Comparison of ENCODE assay signal across 10 mouse cellular contexts in the genomic region with DNA sequence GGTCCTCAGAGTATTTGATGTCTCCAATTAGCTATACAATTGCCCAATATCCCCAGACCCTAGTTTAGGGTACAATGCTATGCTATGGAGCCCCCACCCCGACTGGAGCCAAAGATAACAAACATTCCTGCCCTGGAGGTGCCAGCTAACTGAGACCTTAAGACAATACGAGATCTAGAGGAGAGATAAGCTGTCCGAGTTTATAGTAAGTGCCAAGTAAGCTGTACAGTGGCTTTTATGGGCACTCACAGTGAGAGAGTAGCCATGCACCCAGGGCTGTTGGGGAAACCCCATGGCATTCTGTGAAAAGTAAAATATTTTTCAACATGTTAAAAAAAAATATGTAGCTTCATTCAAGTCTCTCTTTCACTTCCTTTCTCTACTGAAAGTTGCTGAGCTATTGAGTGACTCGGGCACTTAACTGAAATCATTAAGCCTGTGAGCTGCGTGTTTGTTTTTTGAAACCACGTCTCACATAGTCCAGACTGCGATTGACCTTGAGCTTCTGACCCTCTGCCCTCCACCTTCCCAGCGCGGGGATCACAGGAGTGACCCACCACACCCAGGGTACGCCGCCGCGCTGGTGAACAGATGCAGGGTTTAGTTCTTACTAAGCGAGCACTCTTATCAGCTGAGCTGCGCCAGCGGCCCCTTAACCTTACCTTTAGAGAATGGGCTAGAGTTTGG. TPM values are rescaled to one million over a fixed set of nuclear protein-coding genes. Genes with fewer than 3 reads are reported as not detected.
DNase-seq lines count a peak whose midpoint lies in the region; ATAC-seq lines count a peak whose summit lies in the region.
"Had no signal": no experiment of that assay in that cellular context is flagged by ENCODE, and none has a peak within 500 bp of the region (broad histone marks: within the 10 kb centered on the region; RNA-seq: fewer than 3 reads in every experiment).

No protein-coding gene starts in this region.

- H3K27ac ChIP-seq in liver, embryonic 15.5 days (replicated peaks), result peak overlapping the region; percentile 46
- H3K27ac ChIP-seq: hindbrain, embryonic 13.5 days had no signal

- no peaks in the 10 kb centered on the region for H3K27me3 ChIP-seq in liver, embryonic 15.5 days
- H3K27me3 ChIP-seq: hindbrain, embryonic 13.5 days had no signal

- H3K36me3 ChIP-seq in liver, embryonic 15.5 days (replicated peaks), result no peaks in the 10 kb centered on the region
- H3K36me3 ChIP-seq: hindbrain, embryonic 13.5 days had no signal

- ATAC-seq in liver, embryonic 15.5 days (ENCODE audit: insufficient read depth), result peak; percentile 65

- peak overlapping the region; percentile 29 for H3K4me3 ChIP-seq in liver, embryonic 15.5 days (replicated peaks)
- H3K4me3 ChIP-seq: hindbrain, embryonic 13.5 days; myocyte had no signal

- peak; percentile 70 for DNase-seq in heart, adult 11 months
- DNase-seq in heart, postnatal 36 days, result no peak
- peak; percentile 30 to 53 for DNase-seq in spleen, postnatal 10 days (ENCODE audit: low spot score in 2 of 2)
- DNase-seq in spleen, postnatal 14 days (ENCODE audit: low spot score in 2 of 2), result no peak
- no peak for DNase-seq in cerebellum, postnatal 4 days (ENCODE audit: low spot score in 2 of 2)
- no peak for DNase-seq in layer of hippocampus, adult 11-12 months (ENCODE audit: low spot score)
- DNase-seq in adrenal gland, adult 8-10 months, result no peak

- no peak overlapping the region; the same call in 1 of the 2 replicates for H3K9ac ChIP-seq in liver, embryonic 15.5 days
- H3K9ac ChIP-seq: hindbrain, embryonic 13.5 days had no signal

- peaks cover 65% of the 10 kb centered on the region for H3K4me1 ChIP-seq in liver, embryonic 15.5 days (replicated peaks)

- WGBS in liver, embryonic 15.5 days (ENCODE audit: insufficient replicate concordance), result 24% methylated on average over 16 of the region's 16 CpGs

- H3K4me2 ChIP-seq in liver, embryonic 15.5 days, result peak overlapping the region; percentile 55
- H3K4me2 ChIP-seq: hindbrain, embryonic 13.5 days had no signal

- intact Hi-C loops in heart, postnatal 36 days (cut with DNase I), result no loop called here

- no peaks in the 10 kb centered on the region for H3K9me3 ChIP-seq in liver, embryonic 15.5 days (replicated peaks)
- H3K9me3 ChIP-seq: hindbrain, embryonic 13.5 days had no signal

RNA-seq across cellular contexts. Expression of gene Rnf43, which starts 27.7 kb away (rescaled TPM):
- total RNA-seq in heart, postnatal 36 days (2021), result under 1 TPM; 0.24 to 0.47 TPM
- polyA plus RNA-seq in liver, embryonic 15.5 days (2015; fragmentation: Nextera tagmentation; extraction: Ambion mirVana), result 5.0 and 5.6 TPM in 2 replicates
- 10 to 100 TPM in 2 of 4 experiments, 1 to 10 TPM in 2; 4.8 to 17.8 (median 10.7) TPM for total RNA-seq in adrenal gland, adult 8-10 months (2022)
- polyA plus RNA-seq: myocyte had no signal

RNA-seq across cellular contexts. Expression of gene Supt4a, which starts 47.2 kb away (rescaled TPM):
- total RNA-seq in heart, postnatal 36 days (2021), result 10 to 100 TPM; 46.5 to 55.3 TPM
- polyA plus RNA-seq in liver, embryonic 15.5 days (2015; fragmentation: Nextera tagmentation; extraction: Ambion mirVana), result 177 and 195 TPM in 2 replicates
- 10 to 100 TPM; 73.7 to 85.1 (median 84.2) TPM for total RNA-seq in adrenal gland, adult 8-10 months (2022)

Comparison
In these comparisons a context has a peak if more than half of its experiments do, and no peak if none do; other contexts are left out.
1. DNase-seq: peak in heart, adult 11 months (single experiment) and spleen, postnatal 10 days (2 of 2); none in heart, postnatal 36 days (0 of 2), spleen, postnatal 14 days (0 of 2), cerebellum, postnatal 4 days (0 of 2), layer of hippocampus, adult 11-12 months (single experiment) and adrenal gland, adult 8-10 months (single experiment).